Mouse (Mus musculus) right cerebral cortex, postnatal 25 days (tissue): ENCODE measurements at regions not wholly inside any gene's neighbourhood (a gene's known extent, or its start where the extent isn't known, plus 50 kb on each side); places are given as distances from the start of the nearest gene placed in this dataset.

Experiments
- DNase-seq: peaks from one replicate; pipeline ENCODE4 v3.0.0; 2022

GRCm38 (mm10) chr2:61080006-61080405 lies 117.0 kb upstream of the Rbms1 start:
- no peak for DNase-seq

GRCm38 (mm10) chr2:61071025-61071424 lies 108.0 kb upstream of the Rbms1 start:
- DNase-seq, result no peak

GRCm38 (mm10) chr2:61067877-61068276 lies 104.9 kb upstream of the Rbms1 start:
- DNase-seq, result no peak

GRCm38 (mm10) chr2:61062125-61062524 lies 99.1 kb upstream of the Rbms1 start:
- DNase-seq, result no peak

- DNase-seq, result no peak
These were observed 97.9 kb upstream of the Rbms1 start for GRCm38 (mm10) chr2:61060906-61061305.

- no peak for DNase-seq
These were observed 95.7 kb upstream of the Rbms1 start for GRCm38 (mm10) chr2:61058545-61059235.

GRCm38 (mm10) chr2:61052296-61052695 lies 89.3 kb upstream of the Rbms1 start:
- DNase-seq, result no peak

- no peak for DNase-seq
These were observed 88.8 kb upstream of the Rbms1 start for GRCm38 (mm10) chr2:61051808-61052207.

- DNase-seq, result no peak
These were observed 83.2 kb upstream of the Rbms1 start for GRCm38 (mm10) chr2:61046111-61046767.

GRCm38 (mm10) chr2:61045467-61045866 lies 82.5 kb upstream of the Rbms1 start:
- no peak for DNase-seq

GRCm38 (mm10) chr2:61032920-61033319 lies 69.9 kb upstream of the Rbms1 start:
- no peak for DNase-seq

GRCm38 (mm10) chr2:61029706-61030105 lies 66.7 kb upstream of the Rbms1 start:
- no peak for DNase-seq

- no peak for DNase-seq
These were observed 65.6 kb upstream of the Rbms1 start for GRCm38 (mm10) chr2:61028578-61028977.

GRCm38 (mm10) chr2:61027686-61028085 lies 64.7 kb upstream of the Rbms1 start:
- DNase-seq, result no peak

GRCm38 (mm10) chr2:61022411-61022810 lies 59.4 kb upstream of the Rbms1 start:
- no peak for DNase-seq

GRCm38 (mm10) chr2:61020791-61021190 lies 57.8 kb upstream of the Rbms1 start:
- no peak for DNase-seq

GRCm38 (mm10) chr2:61013006-61013405 lies 50.0 kb upstream of the Rbms1 start:
- DNase-seq, result no peak
